Comparison of ENCODE assay signal across 20 mouse cellular contexts in the genomic region with DNA sequence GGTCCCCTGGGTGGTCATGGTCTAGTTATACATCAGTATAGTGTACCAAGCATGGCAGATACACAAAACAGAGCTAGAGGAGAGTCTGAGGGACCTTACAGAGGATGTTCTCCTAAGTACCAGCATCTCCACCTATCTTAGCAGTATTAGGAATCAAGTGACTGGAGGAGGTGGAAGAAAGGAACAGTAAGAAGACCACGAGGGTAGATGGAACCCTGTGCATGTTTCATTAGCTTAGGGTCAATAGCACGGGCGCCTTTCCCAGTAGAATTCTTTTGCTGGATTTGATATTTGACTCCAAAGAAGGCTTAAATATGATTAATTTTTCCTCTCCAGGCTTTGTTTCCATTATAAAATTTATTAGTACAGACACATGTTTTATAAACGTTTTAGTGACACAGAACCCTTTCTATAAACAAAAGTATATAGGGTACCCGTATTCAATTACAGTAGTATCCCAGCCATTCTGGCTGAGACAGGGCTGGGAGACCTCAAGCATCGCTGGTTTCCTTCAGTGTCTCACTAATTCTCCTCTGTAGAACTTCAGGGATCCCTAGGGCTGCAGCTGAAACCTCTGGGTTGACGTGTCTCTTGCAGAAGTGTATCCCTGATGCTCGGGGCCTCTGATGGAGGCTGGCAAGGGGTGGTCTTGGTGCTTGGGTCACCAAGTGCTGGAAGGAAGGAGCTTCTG. TPM values are rescaled to one million over a fixed set of nuclear protein-coding genes. Genes with fewer than 3 reads are reported as not detected.
"Had no signal": no experiment of that assay in that cellular context is flagged by ENCODE, and none has a peak within 500 bp of the region (broad histone marks: within the 10 kb centered on the region; RNA-seq: fewer than 3 reads in every experiment).

No protein-coding gene starts in this region.

- DNase-seq: kidney, postnatal 10 days; lung, embryonic 14.5 days; lung, postnatal 14 days; right cerebral cortex, postnatal 14 days; thymus, adult 2 months; thymus, postnatal 36 days had no signal

- H3K9ac ChIP-seq: liver, embryonic 12.5 days; lung, embryonic 14.5 days had no signal

- H3K36me3 ChIP-seq: liver, embryonic 12.5 days had no signal

- H3K4me3 ChIP-seq: left cerebral cortex, adult 2 months; liver, embryonic 12.5 days; megakaryocyte, embryonic 14.5 days had no signal

- H3K27ac ChIP-seq: left cerebral cortex, adult 2 months; liver, embryonic 12.5 days; macrophage had no signal

- ATAC-seq: hindbrain, embryonic 16.5 days; inflammation-experienced regulatory T-cells, adult 6 months; liver, embryonic 12.5 days had no signal

- H3K9me3 ChIP-seq: liver, embryonic 12.5 days had no signal

- H3K4me2 ChIP-seq: liver, embryonic 12.5 days; lung, embryonic 14.5 days; midbrain, embryonic 11.5 days had no signal

- H3K27me3 ChIP-seq: liver, embryonic 12.5 days had no signal

- H3K4me1 ChIP-seq: liver, embryonic 12.5 days; megakaryocyte, embryonic 14.5 days had no signal

RNA-seq across cellular contexts. Expression of gene Ankar, which starts 44.6 kb away (rescaled TPM):
- total RNA-seq: layer of hippocampus, postnatal 25 days; left cerebral cortex, adult 2 months; left cerebral cortex, postnatal 14 days; midbrain, postnatal 0 days had no signal
- polyA plus RNA-seq: hindbrain, embryonic 16.5 days; limb, embryonic 11.5 days; liver, embryonic 12.5 days; liver, embryonic 16.5 days; lung, embryonic 14.5 days; macrophage; midbrain, embryonic 11.5 days; midbrain, postnatal 0 days; neural tube, embryonic 14.5 days; spleen, adult 2 months; thymus, adult 2 months had no signal
